8 mouse cellular contexts compared by ENCODE assay signal in genomic region chr6:100287334-100288015, GRCm38 (mm10). TPM values are rescaled to one million over a fixed set of nuclear protein-coding genes. Genes with fewer than 3 reads are reported as not detected.
A peak's percentile ranks its signal among the peaks of the same experiment; 100 is the strongest.
DNase-seq lines count a peak whose midpoint lies in the region; ATAC-seq lines count a peak whose summit lies in the region.

TSS of gene Rybp (minus strand) at chr6:100287485.

- WGBS in hindbrain, embryonic 12.5 days: under 1% methylated on average over 59 of the region's 112 CpGs

- peak within 1 kb of the TSS; percentile 81 for H3K4me3 ChIP-seq in hindbrain, embryonic 12.5 days

- H3K4me1 ChIP-seq in hindbrain, embryonic 12.5 days: peaks cover 22% of the 10 kb centered on the region

- peak within 1 kb of the TSS; percentile 96 for H3K9ac ChIP-seq in hindbrain, embryonic 12.5 days

- peak; percentile 98 for ATAC-seq in hindbrain, embryonic 12.5 days (ENCODE audit: low FRiP score)

- DNase-seq in R1 (ENCODE audit: low read depth, low spot score): peak; percentile 88
- peak; percentile 96 to 97 for DNase-seq in cerebellum, postnatal 14 days
- peak; percentile 80 to 86 for DNase-seq in frontal cortex, postnatal 14 days (ENCODE audit: low spot score in 2 of 2)
- DNase-seq in layer of hippocampus, postnatal 14 days (ENCODE audit: low spot score in 2 of 2): peak; percentile 89 to 95
- peak; percentile 95 for DNase-seq in lung, postnatal 10 days
- peak; percentile 91 for DNase-seq in ovary, postnatal 14 days (ENCODE audit: low spot score)
- DNase-seq in thymus, postnatal 10 days (ENCODE audit: low spot score in 2 of 2): peak; percentile 86 to 96

- peak within 1 kb of the TSS; percentile 98 for H3K27ac ChIP-seq in hindbrain, embryonic 12.5 days

- H3K4me2 ChIP-seq in hindbrain, embryonic 12.5 days (replicated peaks): peak within 1 kb of the TSS; percentile 89

- H3K9me3 ChIP-seq in hindbrain, embryonic 12.5 days (replicated peaks): no peaks in the 10 kb centered on the region

- H3K36me3 ChIP-seq in hindbrain, embryonic 12.5 days: no peaks in the 10 kb centered on the region

- H3K27me3 ChIP-seq in hindbrain, embryonic 12.5 days: peaks cover 28% of the 10 kb centered on the region

RNA-seq across cellular contexts. Expression of gene Rybp, which starts in this region (rescaled TPM):
- 18.4 and 21.0 TPM in 2 replicates for polyA plus RNA-seq in hindbrain, embryonic 12.5 days (2016; fragmentation: Nextera tagmentation; extraction: Ambion mirVana)
- total RNA-seq in layer of hippocampus, postnatal 14 days (2021): 10 to 100 TPM; 56.7 to 58.7 TPM

Comparison
In these comparisons a context has a peak if more than half of its experiments do, and no peak if none do; other contexts are left out.
1. Peak in every context shown above with its lines: DNase-seq, ATAC-seq, H3K4me3 ChIP-seq and H3K27ac ChIP-seq.